Mouse (Mus musculus) liver, embryonic 16.5 days (tissue): ENCODE measurements around the gene Agap1. TPM values are rescaled to one million over a fixed set of nuclear protein-coding genes. Genes with fewer than 3 reads are reported as not detected.

Experiments used
- ATAC-seq: fragments of 200-750 bp; cut with Nextera tagmentation; 2 replicates; pipeline ENCODE4 v1.8.0; 2017; ENCODE audit warnings: low read depth, mild to moderate bottlenecking, moderate number of reproducible peaks, moderate library complexity
- H3K27ac ChIP-seq: fragments of 300-500 bp; sonication (generic); 2 replicates; pipeline ENCODE4 v1.5.1; 2014; ENCODE audit warnings: mild to moderate bottlenecking, low read length
- H3K27me3 ChIP-seq: fragments of 300-500 bp; sonication (generic); 2 replicates; pipeline ENCODE4 v1.6.1; 2014; ENCODE audit warnings: low read depth, low read length, mixed read lengths; ENCODE audit not compliant: control insufficient read depth, insufficient read depth
- H3K36me3 ChIP-seq: fragments of 300-500 bp; sonication (generic); 2 replicates; pipeline ENCODE4 v1.6.1; 2014; ENCODE audit warnings: mild to moderate bottlenecking; ENCODE audit not compliant: control insufficient read depth, insufficient read depth
- H3K4me1 ChIP-seq: fragments of 300-500 bp; sonication (generic); 2 replicates; pipeline ENCODE4 v1.6.1; 2014; ENCODE audit warnings: low read depth, low read length, mixed read lengths; ENCODE audit not compliant: control insufficient read depth
- H3K4me2 ChIP-seq: fragments of 300-500 bp; sonication (generic); 2 replicates; pipeline ENCODE4 v1.6.1; 2014; ENCODE audit warnings: low read depth, low read length, mixed read lengths
- H3K4me3 ChIP-seq: fragments of 300-500 bp; sonication (generic); 2 replicates; pipeline ENCODE4 v1.5.1; 2014; ENCODE audit warnings: low read depth, mild to moderate bottlenecking, low read length
- H3K9ac ChIP-seq: fragments of 300-500 bp; sonication (generic); 2 replicates; pipeline ENCODE4 v1.6.1; 2014; ENCODE audit warnings: low read depth, low read length
- H3K9me3 ChIP-seq: fragments of 300-500 bp; sonication (generic); replicated peaks from 2 replicates; pipeline ENCODE4 v1.6.1; 2016; ENCODE audit warnings: low read length; ENCODE audit not compliant: control insufficient read depth
- WGBS: fragments of 180-500 bp; shearing (Covaris S2); extraction: QIAGEN DNeasy Blood & Tissue Kit; methylation state at CpG from one replicate; pipeline ENCODE4 v1.1.7; 2014; ENCODE audit not compliant: insufficient replicate concordance; 5-methylcytosine and 5-hydroxymethylcytosine counted together
- polyA plus RNA-seq: library from polyadenylated mRNA; unstranded; fragments of >200 nt; fragmentation: Nextera tagmentation; extraction: Ambion mirVana; gene quantifications from 2 replicates; pipeline ENCODE4 v1.2.1, GENCODE M21; 2015

Agap1 gene
- 0.85 and 1.1 TPM in 2 replicates for polyA plus RNA-seq

GRCm38 (mm10) chr1:89454196-89455123, at the start of gene Agap1:
TSS of gene Agap1 (plus strand) at chr1:89454806.
- Histone ChIP-seq H3K4me3 (peak within 1 kb of the TSS; percentile 66), H3K4me2 (peak within 1 kb of the TSS; percentile 80), H3K27me3 (peaks cover 31% of the 10 kb centered on the region), H3K36me3 (no peaks in the 10 kb centered on the region; the same call in 1 of the 2 replicates), H3K27ac (no peak within 1 kb of the TSS), H3K9me3 (no peaks in the 10 kb centered on the region), H3K9ac (peak within 1 kb of the TSS; percentile 61), H3K4me1 (peaks cover 4% of the 10 kb centered on the region)
- under 1% methylated on average over 113 of the region's 118 CpGs for WGBS
- ATAC-seq, result peak; percentile 93

DNA sequence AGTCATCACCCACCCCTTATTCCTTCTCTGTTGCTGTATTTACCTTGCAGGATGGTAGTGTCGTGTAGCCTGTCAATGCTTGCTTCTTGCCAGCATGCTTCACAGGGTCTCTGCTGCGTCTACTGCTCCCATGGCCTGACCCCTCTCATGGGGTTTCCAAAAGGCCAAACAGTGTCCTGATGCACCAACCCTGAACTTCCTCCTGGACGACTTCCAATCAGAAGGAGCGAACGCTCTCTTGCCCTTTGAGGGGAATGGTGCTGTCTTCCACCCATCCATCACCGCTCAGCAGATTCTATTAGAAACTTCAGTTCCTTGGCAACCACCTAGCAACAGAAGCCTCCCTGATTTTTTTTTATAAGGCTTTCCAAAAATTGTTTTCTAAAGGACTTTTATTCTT, 48.6 kb upstream of the Agap1 start:
- no peaks in the 10 kb centered on the region for H3K36me3 ChIP-seq
- no peak overlapping the region for H3K27ac ChIP-seq
- H3K4me1 ChIP-seq, result no peaks in the 10 kb centered on the region
- H3K9me3 ChIP-seq, result no peaks in the 10 kb centered on the region; the same call in 1 of the 2 replicates
- no peak for ATAC-seq
- no peak overlapping the region for H3K4me2 ChIP-seq
- H3K27me3 ChIP-seq, result no peaks in the 10 kb centered on the region
- no peak overlapping the region for H3K4me3 ChIP-seq
- WGBS, result 61% methylated on average over 6 of the region's 6 CpGs
- no peak overlapping the region for H3K9ac ChIP-seq

DNA sequence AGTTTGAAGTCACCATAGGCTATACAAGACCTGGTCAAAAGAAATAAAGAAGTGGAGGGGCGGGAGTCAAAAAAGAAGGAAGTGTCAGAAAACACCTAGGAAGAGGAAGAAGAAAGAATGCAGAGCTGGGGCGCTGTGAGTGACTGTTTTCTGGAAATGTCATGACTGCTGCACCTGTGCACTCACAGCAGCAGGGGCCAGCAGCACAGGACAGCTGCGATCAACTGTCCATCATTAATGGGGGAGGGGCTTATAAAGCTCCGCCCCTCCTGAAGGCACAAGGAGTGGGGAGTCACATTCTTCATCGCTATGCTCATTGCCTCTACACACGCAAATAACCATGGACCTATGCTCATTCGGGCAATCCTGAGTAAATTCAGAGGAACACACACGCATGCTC, 46.6 kb upstream of the Agap1 start:
- no peak for ATAC-seq
- H3K4me3 ChIP-seq, result no peak overlapping the region
- H3K4me2 ChIP-seq, result no peak overlapping the region
- H3K36me3 ChIP-seq, result no peaks in the 10 kb centered on the region
- 67% methylated on average over 8 of the region's 8 CpGs for WGBS
- no peak overlapping the region for H3K27ac ChIP-seq
- no peaks in the 10 kb centered on the region for H3K27me3 ChIP-seq
- no peaks in the 10 kb centered on the region for H3K9me3 ChIP-seq
- no peaks in the 10 kb centered on the region for H3K4me1 ChIP-seq
- no peak overlapping the region for H3K9ac ChIP-seq

DNA sequence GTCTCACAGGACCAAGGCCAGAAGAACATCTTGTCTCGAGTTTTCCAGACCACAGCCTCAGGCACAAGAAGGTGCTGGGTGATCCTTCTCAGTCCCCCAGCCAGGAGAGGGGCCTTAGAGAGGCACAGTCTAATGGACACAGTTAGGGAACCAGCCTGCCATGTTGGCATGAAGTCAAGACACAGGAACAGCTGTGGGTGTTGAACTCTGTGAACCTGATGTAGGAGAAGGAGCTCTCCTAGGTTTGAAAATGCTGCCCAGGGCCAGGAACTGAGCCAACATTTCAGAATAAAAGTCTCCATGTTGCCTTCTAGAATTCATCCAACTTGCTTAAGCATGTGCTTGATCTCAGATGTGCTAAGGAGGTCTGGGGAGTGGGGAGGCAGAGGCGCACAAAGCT, 41.5 kb upstream of the Agap1 start:
- H3K4me1 ChIP-seq, result no peaks in the 10 kb centered on the region
- no peak for ATAC-seq
- no peaks in the 10 kb centered on the region for H3K36me3 ChIP-seq
- no peaks in the 10 kb centered on the region for H3K9me3 ChIP-seq
- no peak overlapping the region for H3K4me2 ChIP-seq
- no peak overlapping the region for H3K9ac ChIP-seq
- no peak overlapping the region for H3K4me3 ChIP-seq
- 58% methylated on average over 2 of the region's 2 CpGs for WGBS
- no peaks in the 10 kb centered on the region for H3K27me3 ChIP-seq
- H3K27ac ChIP-seq, result no peak overlapping the region

- no peaks in the 10 kb centered on the region for H3K27me3 ChIP-seq
- H3K9ac ChIP-seq, result no peak overlapping the region
- whole genome bisulfite sequencing, result 76% methylated on average over 9 of the region's 9 CpGs
- no peak overlapping the region for H3K4me2 ChIP-seq
- H3K4me3 ChIP-seq, result no peak overlapping the region
- no peaks in the 10 kb centered on the region for H3K36me3 ChIP-seq
- no peaks in the 10 kb centered on the region for H3K4me1 ChIP-seq
- ATAC-seq, result no peak
- no peak overlapping the region for H3K27ac ChIP-seq
- H3K9me3 ChIP-seq, result no peaks in the 10 kb centered on the region
Observed at GRCm38 (mm10) chr1:89414563-89414962, 40.0 kb upstream of the Agap1 start.

- Histone ChIP-seq H3K27me3 (no peaks in the 10 kb centered on the region), H3K27ac (no peak overlapping the region), H3K36me3 (no peaks in the 10 kb centered on the region), H3K4me3 (no peak overlapping the region), H3K4me1 (no peaks in the 10 kb centered on the region), H3K4me2 (no peak overlapping the region), H3K9ac (no peak overlapping the region), H3K9me3 (no peaks in the 10 kb centered on the region)
- WGBS, result 15% methylated on average over 5 of the region's 5 CpGs
- ATAC-seq, result no peak
Observed at GRCm38 (mm10) chr1:89416929-89417328, 37.7 kb upstream of the Agap1 start.

GRCm38 (mm10) chr1:89420642-89421041, 34.0 kb upstream of the Agap1 start:
- H3K27me3 ChIP-seq, result no peaks in the 10 kb centered on the region
- H3K4me2 ChIP-seq, result no peak overlapping the region
- H3K9ac ChIP-seq, result no peak overlapping the region
- no peaks in the 10 kb centered on the region for H3K4me1 ChIP-seq
- no peak for ATAC-seq
- WGBS, result 62% methylated on average over 11 of the region's 11 CpGs
- no peaks in the 10 kb centered on the region for H3K36me3 ChIP-seq
- no peak overlapping the region for H3K27ac ChIP-seq
- H3K4me3 ChIP-seq, result no peak overlapping the region
- no peaks in the 10 kb centered on the region for H3K9me3 ChIP-seq

GRCm38 (mm10) chr1:89421401-89421800, 33.2 kb upstream of the Agap1 start:
- Histone ChIP-seq H3K27me3 (no peaks in the 10 kb centered on the region), H3K4me3 (no peak overlapping the region), H3K9me3 (no peaks in the 10 kb centered on the region), H3K27ac (no peak overlapping the region), H3K36me3 (no peaks in the 10 kb centered on the region), H3K4me1 (no peaks in the 10 kb centered on the region), H3K4me2 (no peak overlapping the region), H3K9ac (no peak overlapping the region)
- no peak for ATAC-seq
- 56% methylated on average over 4 of the region's 4 CpGs for WGBS

- Histone ChIP-seq H3K36me3 (no peaks in the 10 kb centered on the region), H3K4me3 (no peak overlapping the region), H3K27me3 (no peaks in the 10 kb centered on the region), H3K9ac (no peak overlapping the region), H3K27ac (no peak overlapping the region), H3K9me3 (no peaks in the 10 kb centered on the region), H3K4me1 (no peaks in the 10 kb centered on the region), H3K4me2 (no peak overlapping the region)
- ATAC-seq, result no peak
- 65% methylated on average over 6 of the region's 6 CpGs for WGBS
Observed at GRCm38 (mm10) chr1:89424563-89424962, 30.0 kb upstream of the Agap1 start.
